Mouse (Mus musculus): ENCODE measurements around the gene Ucp3.

Ucp3 gene

DNA sequence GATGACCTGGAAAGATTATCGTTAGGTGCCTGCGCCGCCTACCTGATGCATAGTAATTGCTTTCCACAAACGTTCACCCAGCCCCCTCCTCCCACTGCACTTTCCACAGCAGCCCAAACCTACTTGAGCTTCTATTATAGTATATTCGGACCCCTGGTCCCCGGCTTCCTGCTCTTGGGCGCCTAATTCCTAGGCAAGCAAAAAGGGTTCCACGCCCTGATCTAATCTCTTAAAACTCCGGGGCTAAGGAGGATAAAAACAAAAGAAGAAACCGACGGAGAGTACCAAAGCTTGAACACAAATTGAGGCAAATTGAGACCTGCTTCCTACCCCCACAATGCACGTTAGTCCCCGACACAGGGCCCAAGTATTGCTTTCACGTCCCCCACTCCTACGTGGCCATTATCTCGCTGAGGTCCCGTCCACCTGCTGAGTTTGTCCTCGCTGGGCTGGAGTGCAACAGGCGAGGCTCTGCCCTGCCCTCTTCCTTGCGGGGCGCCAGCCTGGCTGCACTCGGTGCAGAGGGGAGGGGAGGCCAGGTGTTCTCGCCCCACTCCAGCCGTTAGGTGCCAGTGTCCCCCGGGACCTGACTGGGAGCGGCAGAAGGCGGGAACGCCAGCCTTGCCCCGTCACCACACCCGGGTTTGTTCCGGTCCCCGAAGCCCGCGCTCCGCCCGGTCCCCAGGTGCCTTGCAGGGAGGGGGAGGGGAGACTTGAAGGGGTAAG, 19.8 kb downstream of the Ucp3 start:
- no peak for TF ChIP-seq GATA4 (IDR thresholded peaks at IDR 0.05; ENCODE audit: insufficient replicate concordance, low read length)

- no peak for TF ChIP-seq GATA4 (IDR thresholded peaks at IDR 0.05; ENCODE audit: insufficient replicate concordance, low read length)
Measured at GRCm38 (mm10) chr7:100493117-100493483, 20.3 kb downstream of the Ucp3 start, which contains the start of gene Ucp2. Ucp2 (plus strand) TSS chr7:100493337.

GRCm38 (mm10) chr7:100493484-100494414, 21.0 kb downstream of the Ucp3 start:
- TF ChIP-seq GATA4 (IDR thresholded peaks at IDR 0.05; ENCODE audit: insufficient replicate concordance, low read length), result peak; percentile 25; the same call in 1 of the 2 replicates

DNA sequence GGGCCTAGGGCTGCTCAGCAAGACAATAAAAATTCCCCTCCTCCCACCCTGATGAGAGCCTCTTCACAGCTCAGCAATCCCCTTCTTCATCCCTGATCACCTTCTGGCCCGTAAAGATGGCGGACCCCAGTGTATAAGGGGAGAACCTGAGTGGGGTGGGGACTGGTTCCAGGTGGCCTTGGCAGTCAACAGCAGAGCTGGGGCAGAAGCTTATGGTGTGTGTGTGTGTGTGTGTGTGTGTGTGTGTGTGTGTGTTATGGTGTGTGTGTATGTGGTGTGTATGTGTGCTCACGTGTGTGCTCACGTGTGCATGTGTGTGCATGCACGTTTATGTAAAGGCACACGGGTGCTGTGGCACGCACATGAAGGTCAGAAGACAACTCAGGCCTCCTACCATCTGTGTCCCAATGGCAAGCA, 21.6 kb downstream of the Ucp3 start:
- TF ChIP-seq GATA4 (IDR thresholded peaks at IDR 0.05; ENCODE audit: insufficient replicate concordance, low read length), result no peak

- TF ChIP-seq GATA4 (IDR thresholded peaks at IDR 0.05; ENCODE audit: insufficient replicate concordance, low read length), result no peak
Measured at GRCm38 (mm10) chr7:100495042-100495441, 22.3 kb downstream of the Ucp3 start.

DNA sequence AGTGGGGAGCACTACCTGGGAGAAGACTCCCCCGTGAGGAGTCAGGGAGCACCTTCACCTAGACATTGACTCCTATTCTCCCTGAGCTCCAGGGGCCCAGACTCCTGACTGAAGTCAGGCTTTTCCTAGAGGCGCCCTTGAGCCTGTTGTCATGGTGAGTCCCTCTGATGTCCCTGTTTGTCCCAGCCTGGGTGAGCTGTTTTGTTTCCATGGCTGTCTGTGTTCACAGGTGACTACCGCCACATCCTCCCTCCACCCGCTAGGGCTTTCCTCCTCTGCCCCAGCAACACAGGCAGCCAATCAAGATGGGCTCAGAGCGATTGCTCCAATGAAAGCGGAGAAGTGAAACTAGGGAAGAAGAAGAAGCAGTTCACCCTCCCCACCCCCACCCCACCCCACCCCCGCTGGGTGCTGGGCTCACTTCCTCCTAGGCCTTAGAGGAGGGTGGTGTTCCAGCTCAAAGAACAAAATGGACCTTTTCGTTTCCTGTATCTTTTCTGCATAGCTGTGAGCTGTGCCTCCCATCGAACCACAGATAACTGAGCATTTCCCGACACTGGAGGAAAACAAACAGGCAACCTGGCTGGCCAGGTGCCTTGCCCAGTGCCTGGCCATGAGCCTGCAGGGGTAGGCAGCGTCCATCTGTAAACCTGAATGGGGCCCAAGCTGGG, 22.9 kb downstream of the Ucp3 start:
- peak; percentile 34; the same call in 1 of the 2 replicates for TF ChIP-seq GATA4 (IDR thresholded peaks at IDR 0.05; ENCODE audit: insufficient replicate concordance, low read length)

DNA sequence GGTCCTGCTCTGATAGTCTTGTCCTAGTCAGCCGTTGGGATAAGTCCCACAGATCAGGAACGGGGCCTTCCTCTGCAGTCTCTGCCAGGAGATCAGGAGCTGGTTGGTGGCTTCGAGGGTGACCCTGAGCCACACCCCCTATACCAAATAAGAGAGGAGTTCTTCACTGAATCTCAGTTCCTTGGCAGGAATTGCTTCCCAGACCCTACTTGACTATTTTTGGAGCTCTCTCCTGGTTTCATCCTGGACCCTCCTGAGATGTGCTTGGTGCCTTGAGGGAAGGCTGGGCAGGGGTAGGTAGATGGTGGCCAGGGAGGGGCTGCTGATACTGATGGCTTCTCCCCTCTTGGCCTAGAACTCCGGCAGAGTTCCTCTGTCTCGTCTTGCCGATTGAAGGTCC, 23.6 kb downstream of the Ucp3 start:
- TF ChIP-seq GATA4 (IDR thresholded peaks at IDR 0.05; ENCODE audit: insufficient replicate concordance, low read length), result no peak

DNA sequence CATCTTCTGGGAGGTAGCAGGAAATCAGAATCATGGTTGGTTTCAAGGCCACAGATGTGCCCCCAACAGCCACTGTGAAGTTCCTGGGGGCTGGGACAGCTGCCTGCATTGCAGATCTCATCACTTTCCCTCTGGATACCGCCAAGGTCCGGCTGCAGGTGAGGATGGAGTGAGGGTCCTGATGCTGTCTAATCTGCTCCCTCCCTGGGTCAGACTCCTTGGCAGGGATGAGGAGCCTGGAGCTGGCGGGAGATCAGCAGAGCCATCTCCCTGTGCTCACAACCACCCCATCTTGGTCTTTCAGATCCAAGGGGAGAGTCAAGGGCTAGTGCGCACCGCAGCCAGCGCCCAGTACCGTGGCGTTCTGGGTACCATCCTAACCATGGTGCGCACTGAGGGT, 24.0 kb downstream of the Ucp3 start:
- TF ChIP-seq GATA4 (IDR thresholded peaks at IDR 0.05; ENCODE audit: insufficient replicate concordance, low read length), result no peak

- no peak for TF ChIP-seq GATA4 (IDR thresholded peaks at IDR 0.05; ENCODE audit: insufficient replicate concordance, low read length)
Measured at GRCm38 (mm10) chr7:100497402-100497801, 24.6 kb downstream of the Ucp3 start.

- no peak for TF ChIP-seq GATA4 (IDR thresholded peaks at IDR 0.05; ENCODE audit: insufficient replicate concordance, low read length)
Measured at GRCm38 (mm10) chr7:100497982-100498381, 25.2 kb downstream of the Ucp3 start.

GRCm38 (mm10) chr7:100499465-100499864, 26.7 kb downstream of the Ucp3 start:
- no peak for TF ChIP-seq GATA4 (IDR thresholded peaks at IDR 0.05; ENCODE audit: insufficient replicate concordance, low read length)

- no peak for TF ChIP-seq GATA4 (IDR thresholded peaks at IDR 0.05; ENCODE audit: insufficient replicate concordance, low read length)
Measured at GRCm38 (mm10) chr7:100500276-100500977, 27.6 kb downstream of the Ucp3 start.

GRCm38 (mm10) chr7:100501027-100501843, 28.4 kb downstream of the Ucp3 start:
- TF ChIP-seq GATA4 (IDR thresholded peaks at IDR 0.05; ENCODE audit: insufficient replicate concordance, low read length), result no peak

DNA sequence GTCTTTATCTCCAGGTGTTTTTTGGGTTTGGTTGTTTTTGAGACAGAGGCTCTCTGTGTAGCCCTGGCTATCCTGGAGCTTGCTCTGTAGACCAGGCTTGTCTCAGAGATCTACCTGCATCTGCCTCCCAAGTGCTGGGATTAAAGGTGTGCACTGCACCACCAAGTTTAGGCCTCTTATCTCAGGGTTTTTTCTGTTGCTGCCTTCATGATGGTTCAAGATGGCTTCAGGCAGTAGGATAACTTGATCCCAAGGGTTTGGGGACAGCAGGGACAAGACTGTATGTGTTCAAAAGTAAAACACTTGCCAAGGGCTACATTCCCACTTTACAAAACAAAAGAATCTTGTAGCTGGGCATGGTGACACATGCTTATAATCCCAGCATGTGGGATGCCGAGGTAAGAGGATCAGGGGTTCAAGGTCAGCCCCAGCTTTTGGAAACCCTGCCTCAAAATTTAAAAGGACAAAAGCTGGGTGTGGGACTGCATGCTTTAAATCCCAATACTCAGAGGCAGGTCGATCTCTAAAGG, 29.1 kb downstream of the Ucp3 start:
- no peak for TF ChIP-seq GATA4 (IDR thresholded peaks at IDR 0.05; ENCODE audit: insufficient replicate concordance, low read length)

Data from liver, adult (tissue).